Mouse (Mus musculus) kidney, embryonic 16.5 days (tissue): ENCODE results near the gene Atp1b1. TPM values are rescaled to one million over a fixed set of nuclear protein-coding genes. Genes with fewer than 3 reads are reported as not detected.

Experiments
- ATAC-seq: fragments of 200-750 bp; cut with Nextera tagmentation; 2 replicates; pipeline ENCODE4 v1.8.0; 2017; ENCODE audit warnings: moderate TSS enrichment; ENCODE audit not compliant: low FRiP score, low TSS enrichment
- H3K27ac ChIP-seq: fragments of 300-500 bp; sonication (generic); 2 replicates; pipeline ENCODE4 v1.5.1; 2014; ENCODE audit warnings: low read length
- H3K27me3 ChIP-seq: fragments of 300-500 bp; sonication (generic); 2 replicates; pipeline ENCODE4 v1.6.1; 2014; ENCODE audit warnings: low read length, control low read depth, mixed read lengths; ENCODE audit not compliant: insufficient read depth
- H3K36me3 ChIP-seq: fragments of 300-500 bp; sonication (generic); 2 replicates; pipeline ENCODE4 v1.6.1; 2014; ENCODE audit warnings: low read length, control low read depth, mixed read lengths; ENCODE audit not compliant: insufficient read depth
- H3K4me1 ChIP-seq: fragments of 300-500 bp; sonication (generic); 2 replicates; pipeline ENCODE4 v1.6.1; 2014; ENCODE audit warnings: low read length, control low read depth, mixed read lengths; ENCODE audit not compliant: insufficient read depth
- H3K4me2 ChIP-seq: fragments of 300-500 bp; sonication (generic); replicated peaks from 2 replicates; pipeline ENCODE4 v1.6.1; 2014; ENCODE audit warnings: low read depth, low read length
- H3K4me3 ChIP-seq: fragments of 300-500 bp; sonication (generic); 2 replicates; pipeline ENCODE4 v1.5.1; 2014; ENCODE audit warnings: mild to moderate bottlenecking, low read length
- H3K9ac ChIP-seq: fragments of 300-500 bp; sonication (generic); replicated peaks from 2 replicates; pipeline ENCODE4 v1.6.1; 2014; ENCODE audit warnings: low read length
- H3K9me3 ChIP-seq: fragments of 300-500 bp; sonication (generic); 2 replicates; pipeline ENCODE4 v1.6.1; 2016; ENCODE audit warnings: low read length, control low read depth
- WGBS: fragments of 180-500 bp; shearing (Covaris S2); extraction: QIAGEN DNeasy Blood & Tissue Kit; methylation state at CpG from one replicate; pipeline ENCODE4 v1.1.7; 2014; 5-methylcytosine and 5-hydroxymethylcytosine counted together
- polyA plus RNA-seq: library from polyadenylated mRNA; unstranded; fragments of >200 nt; fragmentation: Nextera tagmentation; extraction: Ambion mirVana; gene quantifications from 2 replicates; pipeline ENCODE4 v1.2.1, GENCODE M21; 2015

Gene Atp1b1
- polyA plus RNA-seq, 1 experiment from 2014 or later, result 240 TPM

DNA sequence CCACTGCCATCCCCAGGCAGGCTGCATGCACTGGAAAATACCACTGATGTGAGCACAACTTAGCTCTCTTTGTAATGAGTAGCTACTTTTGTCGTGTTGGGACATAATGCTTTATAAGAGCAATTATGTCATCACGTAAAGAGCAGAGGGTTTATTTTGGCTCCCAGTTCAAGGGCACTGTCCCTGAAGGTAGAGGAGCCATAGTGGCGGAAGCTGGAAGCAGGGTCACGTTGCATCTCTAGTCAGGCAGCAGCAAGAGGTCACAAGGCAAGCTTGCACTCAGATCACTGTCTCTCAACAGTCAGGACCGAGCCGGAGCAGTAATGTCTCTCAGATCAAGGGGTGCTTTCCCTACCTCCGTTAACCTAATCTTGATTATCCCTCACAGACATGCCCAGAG is 30.4 kb downstream of the Atp1b1 start:
- Histone ChIP-seq H3K4me3 (no peak overlapping the region), H3K4me2 (no peak overlapping the region), H3K27ac (no peak overlapping the region), H3K9ac (no peak overlapping the region), H3K9me3 (no peaks in the 10 kb centered on the region), H3K27me3 (no peaks in the 10 kb centered on the region), H3K4me1 (0 out of 2 replicates have a peak, but pooled peaks cover 2% of the 10 kb centered on the region), H3K36me3 (no peaks in the 10 kb centered on the region)
- WGBS, result 76% methylated on average over 7 of the region's 7 CpGs
- no peak for ATAC-seq

DNA sequence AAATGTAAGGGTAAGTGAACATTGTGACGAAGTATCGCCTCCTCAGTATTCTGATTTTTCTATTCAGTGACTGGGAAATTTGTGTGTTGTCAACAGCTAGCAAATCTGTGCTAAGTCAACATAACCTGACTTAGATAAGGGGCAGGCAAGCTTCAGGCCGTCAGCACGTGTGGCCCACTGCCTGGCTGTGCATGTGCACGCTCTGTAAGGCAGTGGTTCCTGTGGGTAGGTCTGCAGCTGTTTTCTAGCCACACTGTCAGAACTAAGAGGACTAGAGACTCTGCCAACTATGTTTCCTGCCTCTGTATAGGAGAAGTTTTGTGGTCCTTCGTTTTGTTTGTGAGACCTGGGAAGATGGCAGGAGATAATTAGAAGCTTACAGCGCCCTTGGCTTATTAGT is 31.9 kb downstream of the Atp1b1 start:
- ATAC-seq, result no peak
- 81% methylated on average over 7 of the region's 7 CpGs for whole genome bisulfite sequencing
- Histone ChIP-seq H3K9me3 (no peaks in the 10 kb centered on the region), H3K4me1 (no peaks in the 10 kb centered on the region), H3K36me3 (no peaks in the 10 kb centered on the region), H3K27me3 (no peaks in the 10 kb centered on the region), H3K4me3 (no peak overlapping the region), H3K4me2 (no peak overlapping the region), H3K27ac (no peak overlapping the region), H3K9ac (no peak overlapping the region)

DNA sequence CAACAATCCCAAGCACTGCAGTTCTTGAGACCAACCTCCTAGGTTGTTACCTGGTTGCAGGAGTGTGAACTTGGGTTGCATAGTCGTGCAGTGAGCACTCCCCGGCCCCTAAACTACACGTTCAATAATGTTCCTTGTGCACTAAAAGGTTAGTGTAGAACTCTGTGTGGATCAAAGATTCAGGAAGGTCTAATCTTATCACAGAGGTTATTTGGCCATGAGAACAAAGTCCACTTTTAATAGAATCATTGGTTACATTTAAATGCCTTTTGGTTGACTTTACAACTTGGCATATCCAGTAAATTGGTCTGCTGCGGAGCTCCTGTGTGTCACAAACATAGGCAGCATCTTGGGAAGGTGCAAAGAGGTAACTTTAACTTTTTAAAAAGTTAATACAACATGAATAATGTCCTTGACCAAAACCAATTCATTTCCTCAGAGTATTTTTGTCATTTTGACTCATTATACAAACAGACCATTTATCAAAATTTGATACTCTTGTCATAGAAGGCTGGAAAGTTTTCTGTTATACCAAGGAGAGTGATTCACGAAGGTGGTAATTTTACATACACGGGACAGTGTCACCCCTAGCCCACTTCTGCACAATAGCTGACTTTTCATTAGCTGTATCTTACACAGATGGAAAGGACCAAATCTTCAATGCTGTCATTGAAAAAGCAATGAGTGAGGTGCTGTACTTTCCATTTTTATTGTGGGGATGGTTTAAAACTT is 37.4 kb downstream of the Atp1b1 start:
- ATAC-seq, result no peak
- Histone ChIP-seq H3K9me3 (no peaks in the 10 kb centered on the region), H3K4me2 (no peak overlapping the region), H3K4me1 (0 out of 2 replicates have a peak, but pooled peaks cover 3% of the 10 kb centered on the region), H3K27me3 (no peaks in the 10 kb centered on the region), H3K9ac (no peak overlapping the region), H3K4me3 (no peak overlapping the region), H3K36me3 (no peaks in the 10 kb centered on the region), H3K27ac (no peak overlapping the region)
- 74% methylated on average over 6 of the region's 6 CpGs for WGBS

DNA sequence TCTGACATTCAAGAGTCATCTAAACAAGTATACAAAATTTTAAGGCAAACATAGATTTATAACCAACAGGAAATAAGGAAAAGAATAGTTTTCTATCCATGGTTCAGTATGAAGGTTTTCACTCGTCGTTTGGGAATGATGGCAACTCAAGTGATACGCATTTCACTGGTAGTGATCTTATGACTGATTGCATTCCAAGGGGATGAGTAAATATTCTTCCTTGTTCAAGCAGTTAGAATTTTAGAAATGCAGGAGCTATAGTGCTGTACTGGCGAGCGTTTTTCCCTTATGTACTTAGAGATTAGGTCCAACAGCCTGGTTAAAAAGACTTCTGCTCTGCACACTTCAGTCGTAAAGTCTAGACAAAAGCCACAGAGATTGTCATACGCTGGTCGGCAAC is 38.8 kb downstream of the Atp1b1 start:
- Histone ChIP-seq H3K27me3 (no peaks in the 10 kb centered on the region), H3K4me2 (no peak overlapping the region), H3K4me3 (no peak overlapping the region), H3K9me3 (no peaks in the 10 kb centered on the region), H3K4me1 (0 out of 2 replicates have a peak, but pooled peaks cover 5% of the 10 kb centered on the region), H3K36me3 (no peaks in the 10 kb centered on the region), H3K27ac (no peak overlapping the region), H3K9ac (no peak overlapping the region)
- 82% methylated on average over 8 of the region's 8 CpGs for WGBS
- ATAC-seq, result no peak

DNA sequence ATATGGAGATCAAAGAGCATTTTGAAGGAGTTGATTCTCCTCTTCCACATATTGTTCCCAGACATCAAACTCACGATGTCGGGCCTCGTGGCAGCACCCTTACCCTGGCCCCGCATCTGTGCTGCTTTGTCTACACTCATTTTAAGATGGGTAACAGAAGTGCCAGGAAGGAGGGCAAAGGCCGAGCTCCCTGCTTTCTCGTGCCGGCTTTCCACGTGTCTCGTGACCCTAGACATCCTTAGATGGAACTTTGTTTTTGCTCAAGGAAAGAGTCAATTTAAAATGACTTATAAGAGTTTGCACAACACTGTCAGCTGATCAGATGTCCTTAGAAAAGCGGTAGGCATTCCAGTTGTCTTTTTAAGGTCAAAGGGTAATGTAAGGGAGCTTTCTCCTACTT is 39.8 kb downstream of the Atp1b1 start:
- WGBS, result 53% methylated on average over 10 of the region's 10 CpGs
- no peak overlapping the region for H3K27ac ChIP-seq
- H3K4me1 ChIP-seq, result 0 out of 2 replicates have a peak, but pooled peaks cover 5% of the 10 kb centered on the region
- H3K27me3 ChIP-seq, result no peaks in the 10 kb centered on the region
- H3K9me3 ChIP-seq, result no peaks in the 10 kb centered on the region
- no peak for ATAC-seq
- H3K9ac ChIP-seq, result no peak overlapping the region
- H3K4me2 ChIP-seq, result no peak overlapping the region
- H3K4me3 ChIP-seq, result no peak overlapping the region
- H3K36me3 ChIP-seq, result no peaks in the 10 kb centered on the region

DNA sequence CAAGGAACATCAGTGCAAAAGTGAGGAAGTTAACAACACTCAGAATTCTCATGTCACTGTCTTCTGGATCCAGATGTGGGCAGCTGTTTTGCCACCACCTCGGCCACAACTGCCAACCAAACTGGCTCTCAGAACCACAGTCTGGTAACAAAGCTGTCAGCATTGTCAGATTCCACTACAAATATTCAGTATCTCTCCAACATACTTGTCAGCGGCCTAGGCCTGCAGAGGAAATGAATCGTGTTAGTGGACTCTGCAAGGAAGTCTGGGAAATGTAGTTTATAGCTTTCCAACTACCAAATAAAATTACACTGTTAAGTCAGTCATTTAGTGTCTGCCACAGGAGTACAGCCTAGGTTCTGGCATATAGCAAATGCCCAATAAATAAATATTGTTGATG is 40.6 kb downstream of the Atp1b1 start:
- ATAC-seq, result no peak
- H3K4me1 ChIP-seq, result 0 out of 2 replicates have a peak, but pooled peaks cover 5% of the 10 kb centered on the region
- H3K9me3 ChIP-seq, result no peaks in the 10 kb centered on the region
- no peak overlapping the region for H3K4me3 ChIP-seq
- no peaks in the 10 kb centered on the region for H3K27me3 ChIP-seq
- 70% methylated on average over 3 of the region's 3 CpGs for WGBS
- no peak overlapping the region for H3K9ac ChIP-seq
- peak overlapping the region; percentile 8; the same call in 1 of the 2 replicates for H3K27ac ChIP-seq
- H3K4me2 ChIP-seq, result no peak overlapping the region
- no peaks in the 10 kb centered on the region for H3K36me3 ChIP-seq

DNA sequence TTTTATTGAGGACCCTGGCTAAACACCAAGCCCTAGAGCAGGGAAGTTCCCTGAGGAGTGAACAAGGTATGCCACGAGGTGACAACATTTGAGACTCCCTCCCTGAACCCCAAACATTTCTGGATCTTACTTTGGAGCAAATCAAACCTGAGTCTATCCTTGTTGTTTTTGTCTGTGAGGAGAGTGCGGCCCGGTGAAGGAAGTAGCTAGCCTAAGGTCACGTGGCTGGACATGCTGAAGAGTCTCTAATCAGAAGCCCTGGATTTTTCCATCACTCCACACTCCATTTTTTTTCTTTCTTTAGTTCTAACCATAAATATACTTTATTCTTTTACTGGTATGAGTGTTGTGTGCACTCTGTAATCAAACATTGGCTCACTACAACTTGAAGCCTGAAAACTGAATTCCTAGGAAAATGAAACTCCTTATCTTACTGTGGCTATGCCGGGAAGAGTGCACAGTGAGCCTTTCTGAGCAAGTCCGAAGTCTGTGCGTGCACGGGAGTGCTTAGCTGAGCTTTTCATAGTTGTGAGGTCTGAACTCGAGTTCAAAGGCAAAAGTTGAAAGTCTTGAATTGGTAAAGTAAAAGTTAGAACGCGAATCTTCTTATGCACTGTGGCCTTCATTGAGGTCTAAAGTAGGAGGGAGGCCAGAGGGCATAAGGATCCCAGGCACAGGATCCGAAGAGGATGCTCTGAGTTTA is 41.3 kb downstream of the Atp1b1 start:
- no peaks in the 10 kb centered on the region for H3K9me3 ChIP-seq

DNA sequence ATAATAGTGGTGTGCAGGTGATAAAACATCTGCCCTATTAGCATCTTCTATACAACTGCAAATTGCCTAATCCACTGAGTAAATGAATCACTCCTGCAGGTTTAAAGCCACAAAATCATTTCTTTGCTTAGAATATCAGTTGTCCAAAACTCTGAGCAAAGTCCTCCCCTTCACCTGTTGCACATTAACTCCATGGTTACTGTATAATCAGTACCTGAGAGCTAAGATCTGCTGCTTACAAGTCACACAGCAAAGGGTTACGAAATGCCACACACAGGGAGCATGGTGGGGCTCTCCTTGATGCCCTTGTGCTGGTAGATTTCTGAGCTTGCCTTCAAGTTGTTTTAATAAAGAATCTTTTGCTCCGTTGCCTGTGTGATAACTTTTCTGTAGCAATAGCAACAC is 42.8 kb downstream of the Atp1b1 start:
- Histone ChIP-seq H3K27me3 (no peaks in the 10 kb centered on the region), H3K4me2 (no peak overlapping the region), H3K4me1 (0 out of 2 replicates have a peak, but pooled peaks cover 5% of the 10 kb centered on the region), H3K9me3 (no peaks in the 10 kb centered on the region), H3K9ac (no peak overlapping the region; the same call in 1 of the 2 replicates), H3K27ac (peak overlapping the region; percentile 83), H3K4me3 (no peak overlapping the region), H3K36me3 (no peaks in the 10 kb centered on the region)
- WGBS, result 67% methylated on average over 2 of the region's 2 CpGs
- peak; percentile 82 for ATAC-seq

More for the DNA sequence above, 41.3 kb downstream of the Atp1b1 start:
- Histone ChIP-seq H3K27ac (peak overlapping the region; percentile 8; the same call in 1 of the 2 replicates), H3K27me3 (no peaks in the 10 kb centered on the region), H3K9ac (no peak overlapping the region), H3K4me2 (no peak overlapping the region), H3K4me1 (0 out of 2 replicates have a peak, but pooled peaks cover 5% of the 10 kb centered on the region), H3K4me3 (no peak overlapping the region), H3K36me3 (no peaks in the 10 kb centered on the region)
- WGBS, result 80% methylated on average over 12 of the region's 12 CpGs
- ATAC-seq, result no peak

DNA sequence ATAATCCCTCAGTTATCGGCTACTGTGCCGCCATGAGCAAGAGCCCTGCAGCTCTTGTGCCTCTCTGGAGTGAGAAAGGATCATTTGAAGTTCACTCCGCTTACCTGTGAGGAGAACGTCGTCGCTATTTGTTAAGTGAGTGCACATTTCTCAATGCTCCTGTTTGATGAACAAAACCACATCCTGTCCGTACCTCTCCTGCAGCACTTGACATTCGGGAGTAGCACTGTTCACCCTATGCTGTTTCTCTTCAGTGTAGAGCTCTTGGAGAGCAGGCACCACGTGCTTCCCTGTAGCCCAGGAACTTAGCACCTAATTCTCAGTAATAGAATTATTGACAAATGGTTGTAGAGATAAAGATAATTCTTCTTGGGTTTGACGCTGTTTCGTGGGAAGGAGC is 44.5 kb downstream of the Atp1b1 start:
- 90% methylated on average over 11 of the region's 11 CpGs for WGBS
- no peak for ATAC-seq

DNA sequence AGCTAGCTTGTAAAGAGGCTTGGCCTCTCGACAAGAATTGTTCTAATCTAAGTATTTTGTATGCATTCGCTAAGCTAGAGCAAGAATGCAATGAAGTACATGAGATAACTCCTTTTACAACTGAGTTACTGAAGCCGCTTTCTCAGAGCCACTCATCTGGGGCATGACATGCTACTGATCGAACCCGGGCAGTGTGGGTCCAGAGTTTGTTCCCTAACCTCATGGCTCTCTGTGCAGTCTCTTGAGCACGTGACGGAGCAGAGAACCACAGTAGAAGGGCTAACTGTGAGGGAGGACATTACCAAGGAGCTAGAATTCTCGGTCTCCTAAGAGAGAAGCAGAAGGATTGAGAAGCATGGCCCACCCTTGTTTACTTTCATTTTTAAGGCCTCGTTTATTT is 45.2 kb downstream of the Atp1b1 start:
- 0 out of 2 replicates have a peak, but pooled peaks cover 5% of the 10 kb centered on the region for H3K4me1 ChIP-seq
- H3K27me3 ChIP-seq, result no peaks in the 10 kb centered on the region
- no peaks in the 10 kb centered on the region for H3K9me3 ChIP-seq
- H3K27ac ChIP-seq, result no peak overlapping the region
- H3K4me2 ChIP-seq, result no peak overlapping the region
- WGBS, result 95% methylated on average over 9 of the region's 9 CpGs
- no peak overlapping the region for H3K9ac ChIP-seq
- ATAC-seq, result no peak
- H3K4me3 ChIP-seq, result no peak overlapping the region
- no peaks in the 10 kb centered on the region; the same call in 1 of the 2 replicates for H3K36me3 ChIP-seq

More for the DNA sequence above, 44.5 kb downstream of the Atp1b1 start:
- 0 out of 2 replicates have a peak, but pooled peaks cover 5% of the 10 kb centered on the region for H3K4me1 ChIP-seq
- H3K9me3 ChIP-seq, result no peaks in the 10 kb centered on the region
- H3K36me3 ChIP-seq, result no peaks in the 10 kb centered on the region; the same call in 1 of the 2 replicates
- H3K4me3 ChIP-seq, result no peak overlapping the region
- no peak overlapping the region for H3K9ac ChIP-seq
- no peak overlapping the region for H3K4me2 ChIP-seq
- no peaks in the 10 kb centered on the region for H3K27me3 ChIP-seq
- H3K27ac ChIP-seq, result no peak overlapping the region
